Mouse (Mus musculus): ENCODE measurements around the gene Gdf11. TPM values are rescaled to one million over a fixed set of nuclear protein-coding genes. Genes with fewer than 3 reads are reported as not detected.

Gene Gdf11
- polyA plus RNA-seq, 1 experiment = 0.82 TPM

DNA sequence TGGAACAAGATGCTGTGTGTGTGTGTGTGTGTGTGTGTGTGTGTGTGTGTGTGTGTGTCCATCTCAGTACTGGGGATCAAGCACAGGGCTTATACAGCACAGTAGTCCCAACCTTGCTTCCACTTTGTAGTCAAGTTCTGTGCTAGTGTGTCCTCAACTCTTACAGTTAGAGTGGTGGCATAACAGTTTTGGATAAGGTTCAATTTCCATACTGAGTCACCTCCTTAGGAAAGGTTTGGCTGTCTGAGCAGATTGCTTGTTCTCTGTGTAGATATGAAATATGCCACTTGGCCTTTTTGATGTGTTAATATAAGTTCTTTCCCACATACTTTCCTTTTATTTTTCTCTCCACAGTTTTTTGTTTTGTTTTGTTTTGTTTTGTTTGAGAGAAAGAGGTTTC is 13.2 kb downstream of the Gdf11 start:
- H3K27ac ChIP-seq (ENCODE audit: insufficient read depth, low read depth, low read length) = no peak overlapping the region
- TF ChIP-seq CTCF (IDR thresholded peaks at IDR 0.05; ENCODE audit: extremely low read depth, insufficient read length, insufficient replicate concordance, low read depth, low read length) (no peak), POLR2A (IDR thresholded peaks at IDR 0.05; ENCODE audit: low read depth, low read length) (no peak)

GRCm38 (mm10) chr10:128870341-128870740 is 21.2 kb downstream of the Gdf11 start:
- peaks cover 32% of the 10 kb centered on the region for H3K36me3 ChIP-seq (ENCODE audit: control insufficient read depth, insufficient read depth, low read length)
- TF ChIP-seq CTCF (IDR thresholded peaks at IDR 0.05; ENCODE audit: extremely low read depth, insufficient read length, insufficient replicate concordance, low read depth, low read length) (no peak), POLR2A (IDR thresholded peaks at IDR 0.05; ENCODE audit: low read depth, low read length) (no peak)
- no peak overlapping the region for H3K27ac ChIP-seq (ENCODE audit: insufficient read depth, low read depth, low read length)
- WGBS = 75% methylated on average over 3 of the region's 3 CpGs
- no peak overlapping the region for H3K4me3 ChIP-seq (ENCODE audit: low read depth, low read length)
- no peaks in the 10 kb centered on the region for H3K27me3 ChIP-seq (ENCODE audit: control insufficient read depth, insufficient read depth, low read length)
- H3K4me1 ChIP-seq (ENCODE audit: control insufficient read depth, insufficient read depth, insufficient read length, low read length) = no peaks in the 10 kb centered on the region

More for the DNA sequence above, 13.2 kb downstream of the Gdf11 start:
- Histone ChIP-seq H3K4me1 (ENCODE audit: control insufficient read depth, insufficient read depth, insufficient read length, low read length) (no peaks in the 10 kb centered on the region), H3K36me3 (ENCODE audit: control insufficient read depth, insufficient read depth, low read length) (peaks cover 20% of the 10 kb centered on the region), H3K27me3 (ENCODE audit: control insufficient read depth, insufficient read depth, low read length) (no peaks in the 10 kb centered on the region), H3K4me3 (ENCODE audit: low read depth, low read length) (no peak overlapping the region)

- H3K4me3 ChIP-seq (ENCODE audit: low read depth, low read length) = no peak overlapping the region
- H3K27ac ChIP-seq (ENCODE audit: insufficient read depth, low read depth, low read length) = no peak overlapping the region
- peaks cover 25% of the 10 kb centered on the region for H3K36me3 ChIP-seq (ENCODE audit: control insufficient read depth, insufficient read depth, low read length)
- no peaks in the 10 kb centered on the region for H3K27me3 ChIP-seq (ENCODE audit: control insufficient read depth, insufficient read depth, low read length)
- WGBS = 96% methylated on average over 1 of the region's 1 CpGs
- TF ChIP-seq POLR2A (IDR thresholded peaks at IDR 0.05; ENCODE audit: low read depth, low read length) (no peak), CTCF (IDR thresholded peaks at IDR 0.05; ENCODE audit: extremely low read depth, insufficient read length, insufficient replicate concordance, low read depth, low read length) (no peak)
- 0 out of 2 replicates have a peak, but pooled peaks cover 1% of the 10 kb centered on the region for H3K4me1 ChIP-seq (ENCODE audit: control insufficient read depth, insufficient read depth, insufficient read length, low read length)
These were observed 25.0 kb downstream of the Gdf11 start for GRCm38 (mm10) chr10:128866518-128866917.

DNA sequence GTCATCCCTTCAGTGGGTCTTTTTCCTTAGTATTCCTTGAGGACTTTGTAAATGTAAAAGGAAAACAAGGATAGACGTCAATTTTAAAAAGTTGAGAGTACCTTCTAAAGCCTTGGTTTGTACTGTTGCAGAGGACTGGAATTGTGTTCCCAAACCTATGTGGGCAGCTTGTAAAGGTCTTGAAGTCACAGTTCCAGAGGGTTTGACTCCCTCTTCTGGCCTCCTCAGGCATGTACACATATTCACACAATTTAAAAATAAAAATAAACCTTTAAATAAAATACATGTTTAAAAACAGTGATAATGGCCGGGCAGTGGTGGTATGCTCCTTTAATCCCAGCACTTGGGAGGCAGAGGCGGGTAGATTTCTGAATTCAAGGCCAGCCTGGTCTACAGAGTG is 25.5 kb downstream of the Gdf11 start:
- Histone ChIP-seq H3K36me3 (ENCODE audit: control insufficient read depth, insufficient read depth, low read length) (peaks cover 23% of the 10 kb centered on the region), H3K27me3 (ENCODE audit: control insufficient read depth, insufficient read depth, low read length) (no peaks in the 10 kb centered on the region), H3K4me3 (ENCODE audit: low read depth, low read length) (no peak overlapping the region), H3K27ac (ENCODE audit: insufficient read depth, low read depth, low read length) (no peak overlapping the region), H3K4me1 (ENCODE audit: control insufficient read depth, insufficient read depth, insufficient read length, low read length) (0 out of 2 replicates have a peak, but pooled peaks cover 1% of the 10 kb centered on the region)
- no peak for TF ChIP-seq POLR2A (IDR thresholded peaks at IDR 0.05; ENCODE audit: low read depth, low read length)
- TF ChIP-seq CTCF (IDR thresholded peaks at IDR 0.05; ENCODE audit: extremely low read depth, insufficient read length, insufficient replicate concordance, low read depth, low read length) = no peak
- 86% methylated on average over 3 of the region's 3 CpGs for WGBS

DNA sequence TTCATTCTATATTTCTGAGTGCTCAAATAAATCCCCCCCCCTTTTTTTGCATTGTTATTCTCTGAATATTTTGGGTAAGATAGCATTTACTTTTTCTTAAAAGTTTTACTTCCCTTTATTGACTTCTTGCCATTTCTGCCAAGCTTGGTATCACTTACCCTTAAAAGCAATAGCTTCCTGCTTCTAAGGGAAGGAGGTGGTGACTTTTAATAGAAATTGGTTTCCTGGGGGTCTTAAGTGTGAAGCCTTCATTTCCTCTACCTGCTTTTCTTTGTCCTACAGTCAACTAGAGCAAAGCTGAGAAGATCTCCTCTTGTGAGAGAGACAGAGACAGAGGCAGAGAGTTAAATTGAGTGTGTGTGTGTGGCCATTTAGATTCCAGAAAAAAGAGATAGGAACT is 30.3 kb downstream of the Gdf11 start:
- H3K27ac ChIP-seq (ENCODE audit: insufficient read depth, low read depth, low read length) = no peak overlapping the region
- no peak for TF ChIP-seq POLR2A (IDR thresholded peaks at IDR 0.05; ENCODE audit: low read depth, low read length)
- no peak for TF ChIP-seq CTCF (IDR thresholded peaks at IDR 0.05; ENCODE audit: extremely low read depth, insufficient read length, insufficient replicate concordance, low read depth, low read length)
- H3K27me3 ChIP-seq (ENCODE audit: control insufficient read depth, insufficient read depth, low read length) = no peaks in the 10 kb centered on the region
- no peak overlapping the region for H3K4me3 ChIP-seq (ENCODE audit: low read depth, low read length)
- peaks cover 25% of the 10 kb centered on the region for H3K36me3 ChIP-seq (ENCODE audit: control insufficient read depth, insufficient read depth, low read length)
- 0 out of 2 replicates have a peak, but pooled peaks cover 1% of the 10 kb centered on the region for H3K4me1 ChIP-seq (ENCODE audit: control insufficient read depth, insufficient read depth, insufficient read length, low read length)

GRCm38 (mm10) chr10:128850339-128850738 is 41.2 kb downstream of the Gdf11 start:
- Histone ChIP-seq H3K4me3 (ENCODE audit: low read depth, low read length) (no peak overlapping the region), H3K27me3 (ENCODE audit: control insufficient read depth, insufficient read depth, low read length) (no peaks in the 10 kb centered on the region), H3K4me1 (ENCODE audit: control insufficient read depth, insufficient read depth, insufficient read length, low read length) (no peaks in the 10 kb centered on the region), H3K27ac (ENCODE audit: insufficient read depth, low read depth, low read length) (no peak overlapping the region), H3K36me3 (ENCODE audit: control insufficient read depth, insufficient read depth, low read length) (peaks cover 30% of the 10 kb centered on the region)
- TF ChIP-seq POLR2A (IDR thresholded peaks at IDR 0.05; ENCODE audit: low read depth, low read length) = no peak
- no peak for TF ChIP-seq CTCF (IDR thresholded peaks at IDR 0.05; ENCODE audit: extremely low read depth, insufficient read length, insufficient replicate concordance, low read depth, low read length)
- 58% methylated on average over 3 of the region's 3 CpGs for WGBS

DNA sequence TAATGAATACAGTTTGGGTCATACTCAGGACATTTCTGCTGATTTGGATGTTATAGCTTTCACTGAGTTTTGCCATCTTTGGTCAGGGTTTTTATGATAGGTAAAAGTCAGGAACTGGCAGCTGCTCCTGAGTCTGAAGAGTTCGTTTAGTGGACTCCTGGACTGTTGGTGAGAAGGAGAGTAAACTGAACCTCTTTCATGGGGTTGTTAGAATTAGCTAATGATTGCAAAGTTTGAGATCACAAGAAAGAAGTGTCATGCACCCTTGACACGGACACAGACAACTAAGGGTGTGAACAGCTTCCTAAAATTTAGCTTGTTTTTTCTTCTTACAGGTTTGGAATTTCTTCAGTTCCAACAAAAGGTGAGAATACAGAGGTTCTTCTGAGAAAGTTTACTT is 43.1 kb downstream of the Gdf11 start:
- no peaks in the 10 kb centered on the region for H3K4me1 ChIP-seq (ENCODE audit: control insufficient read depth, insufficient read depth, insufficient read length, low read length)
- WGBS = 43% methylated on average over 2 of the region's 2 CpGs
- H3K27me3 ChIP-seq (ENCODE audit: control insufficient read depth, insufficient read depth, low read length) = no peaks in the 10 kb centered on the region
- no peak overlapping the region for H3K4me3 ChIP-seq (ENCODE audit: low read depth, low read length)
- peaks cover 30% of the 10 kb centered on the region for H3K36me3 ChIP-seq (ENCODE audit: control insufficient read depth, insufficient read depth, low read length)
- TF ChIP-seq CTCF (IDR thresholded peaks at IDR 0.05; ENCODE audit: extremely low read depth, insufficient read length, insufficient replicate concordance, low read depth, low read length) (no peak), POLR2A (IDR thresholded peaks at IDR 0.05; ENCODE audit: low read depth, low read length) (no peak)
- no peak overlapping the region for H3K27ac ChIP-seq (ENCODE audit: insufficient read depth, low read depth, low read length)

GRCm38 (mm10) chr10:128846664-128847063 is 44.9 kb downstream of the Gdf11 start:
- Histone ChIP-seq H3K27ac (ENCODE audit: insufficient read depth, low read depth, low read length) (no peak overlapping the region), H3K4me1 (ENCODE audit: control insufficient read depth, insufficient read depth, insufficient read length, low read length) (no peaks in the 10 kb centered on the region), H3K36me3 (ENCODE audit: control insufficient read depth, insufficient read depth, low read length) (peaks cover 39% of the 10 kb centered on the region), H3K4me3 (ENCODE audit: low read depth, low read length) (no peak overlapping the region), H3K27me3 (ENCODE audit: control insufficient read depth, insufficient read depth, low read length) (no peaks in the 10 kb centered on the region)
- TF ChIP-seq CTCF (IDR thresholded peaks at IDR 0.05; ENCODE audit: extremely low read depth, insufficient read length, insufficient replicate concordance, low read depth, low read length) (no peak), POLR2A (IDR thresholded peaks at IDR 0.05; ENCODE audit: low read depth, low read length) (no peak)
- WGBS = 96% methylated on average over 4 of the region's 4 CpGs
